8 mouse cellular contexts compared by ENCODE assay signal in genomic region chr2:165288315-165289031, GRCm38 (mm10). TPM values are rescaled to one million over a fixed set of nuclear protein-coding genes. Genes with fewer than 3 reads are reported as not detected.
DNase-seq lines count a peak whose midpoint lies in the region; ATAC-seq lines count a peak whose summit lies in the region.

No protein-coding gene starts in this region.

- peak overlapping the region; percentile 81 for H3K9ac ChIP-seq in embryonic facial prominence, embryonic 13.5 days
- H3K9ac ChIP-seq in midbrain, embryonic 16.5 days (ENCODE audit: low read depth, low read length), result peak overlapping the region; percentile 78

- WGBS in embryonic facial prominence, embryonic 13.5 days, result 68% methylated on average over 18 of the region's 18 CpGs
- WGBS in limb, embryonic 10.5 days, result 68% methylated on average over 18 of the region's 18 CpGs
- 51% methylated on average over 18 of the region's 18 CpGs for WGBS in midbrain, embryonic 16.5 days

- peaks cover 41% of the 10 kb centered on the region for H3K36me3 ChIP-seq in embryonic facial prominence, embryonic 13.5 days
- H3K36me3 ChIP-seq in limb, embryonic 10.5 days, result peaks cover 43% of the 10 kb centered on the region
- peaks cover 22% of the 10 kb centered on the region for H3K36me3 ChIP-seq in midbrain, embryonic 16.5 days (ENCODE audit: control insufficient read depth, insufficient read depth, low read length)

- no peaks in the 10 kb centered on the region for H3K27me3 ChIP-seq in embryonic facial prominence, embryonic 13.5 days
- H3K27me3 ChIP-seq in limb, embryonic 10.5 days (ENCODE audit: low read depth, poor library complexity, severe bottlenecking), result no peaks in the 10 kb centered on the region
- no peaks in the 10 kb centered on the region for H3K27me3 ChIP-seq in midbrain, embryonic 16.5 days (ENCODE audit: control insufficient read depth, insufficient read depth, low read depth, low read length)

- H3K4me3 ChIP-seq in embryonic facial prominence, embryonic 13.5 days, result peak overlapping the region; percentile 77
- H3K4me3 ChIP-seq in limb, embryonic 10.5 days, result peak overlapping the region; percentile 78
- peak overlapping the region; percentile 59 for H3K4me3 ChIP-seq in midbrain, embryonic 16.5 days (ENCODE audit: low read depth, low read length)

- peak overlapping the region; percentile 87 for H3K27ac ChIP-seq in embryonic facial prominence, embryonic 13.5 days
- H3K27ac ChIP-seq in limb, embryonic 10.5 days, result peak overlapping the region; percentile 86
- peak overlapping the region; percentile 80 for H3K27ac ChIP-seq in midbrain, embryonic 16.5 days (ENCODE audit: low read length)

- DNase-seq in adrenal gland, postnatal 36 days, result peak; percentile 92
- peak; percentile 81 for DNase-seq in heart, adult 8-10 months (ENCODE audit: low spot score)
- DNase-seq in kidney, adult 8-10 months, result peak; percentile 71 to 73
- no peak for DNase-seq in limb, embryonic 10.5 days (ENCODE audit: low spot score)
- DNase-seq in urinary bladder, adult 2 months (ENCODE audit: low spot score), result peak; percentile 34

- H3K9me3 ChIP-seq in embryonic facial prominence, embryonic 13.5 days, result no peaks in the 10 kb centered on the region
- H3K9me3 ChIP-seq in limb, embryonic 10.5 days (replicated peaks), result no peaks in the 10 kb centered on the region
- H3K9me3 ChIP-seq in midbrain, embryonic 16.5 days (replicated peaks; ENCODE audit: control insufficient read depth, low read length, poor library complexity, severe bottlenecking), result no peaks in the 10 kb centered on the region

- H3K4me2 ChIP-seq in embryonic facial prominence, embryonic 13.5 days, result peak overlapping the region; percentile 84
- H3K4me2 ChIP-seq in midbrain, embryonic 16.5 days (ENCODE audit: low read length), result peak overlapping the region; percentile 84

- H3K4me1 ChIP-seq in embryonic facial prominence, embryonic 13.5 days, result peaks cover 25% of the 10 kb centered on the region
- H3K4me1 ChIP-seq in limb, embryonic 10.5 days, result peaks cover 41% of the 10 kb centered on the region
- peaks cover 21% of the 10 kb centered on the region for H3K4me1 ChIP-seq in midbrain, embryonic 16.5 days (ENCODE audit: control insufficient read depth, insufficient read depth, low read length)

- ATAC-seq in embryonic facial prominence, embryonic 13.5 days (ENCODE audit: insufficient number of reproducible peaks, insufficient read depth, low FRiP score, low TSS enrichment, low read depth), result no peak
- ATAC-seq in midbrain, embryonic 16.5 days, result peak; percentile 86
- ATAC-seq in CD4-positive, CD25-positive, alpha-beta regulatory T cell, adult 4 months, result no peak

RNA-seq across cellular contexts. Expression of gene Slc35c2, which starts 0.8 kb away (rescaled TPM):
- total RNA-seq in adrenal gland, postnatal 36 days (2021), result 10 to 100 TPM; 44.4 to 59.5 TPM
- polyA plus RNA-seq in embryonic facial prominence, embryonic 13.5 days (2015; fragmentation: Nextera tagmentation; extraction: Ambion mirVana), result 49.0 and 50.2 TPM in 2 replicates
- 10 to 100 TPM; 17.9 to 22.1 (median 19.5) TPM for total RNA-seq in heart, adult 8-10 months (2022)
- polyA plus RNA-seq in limb, embryonic 10.5 days (2016; fragmentation: Nextera tagmentation; extraction: Ambion mirVana), result 61.3 and 65.5 TPM in 2 replicates
- polyA plus RNA-seq in midbrain, embryonic 16.5 days (2015; fragmentation: Nextera tagmentation; extraction: Ambion mirVana), result 68.0 and 71.9 TPM in 2 replicates
- 36.0 and 36.1 TPM in 2 replicates for polyA plus RNA-seq in urinary bladder, adult 2 months (2012; rRNA removed)
- 10 to 100 TPM; 39.2 to 59.8 TPM for polyA plus RNA-seq in CD4-positive, CD25-positive, alpha-beta regulatory T cell, adult 4 months (2017; shearing (Covaris generic))

RNA-seq across cellular contexts. Expression of gene Elmo2, which starts 37.8 kb away (rescaled TPM):
- 10 to 100 TPM; 25.8 to 27.9 TPM for total RNA-seq in adrenal gland, postnatal 36 days (2021)
- polyA plus RNA-seq in embryonic facial prominence, embryonic 13.5 days (2015; fragmentation: Nextera tagmentation; extraction: Ambion mirVana), result 90.2 and 98.6 TPM in 2 replicates
- total RNA-seq in heart, adult 8-10 months (2022), result 10 to 100 TPM; 13.7 to 16.4 (median 13.8) TPM
- 76.9 and 94.2 TPM in 2 replicates for polyA plus RNA-seq in limb, embryonic 10.5 days (2016; fragmentation: Nextera tagmentation; extraction: Ambion mirVana)
- 108 and 112 TPM in 2 replicates for polyA plus RNA-seq in midbrain, embryonic 16.5 days (2015; fragmentation: Nextera tagmentation; extraction: Ambion mirVana)
- 33.8 and 36.2 TPM in 2 replicates for polyA plus RNA-seq in urinary bladder, adult 2 months (2012; rRNA removed)
- 10 to 100 TPM; 37.2 to 65.4 TPM for polyA plus RNA-seq in CD4-positive, CD25-positive, alpha-beta regulatory T cell, adult 4 months (2017; shearing (Covaris generic))

RNA-seq across cellular contexts. Expression of gene Cdh22, which starts 53.8 kb away (rescaled TPM):
- total RNA-seq in adrenal gland, postnatal 36 days (2021), result 1 to 10 TPM in 1 of 2 experiments, under 1 TPM in 1; 0.79 to 1.9 TPM
- polyA plus RNA-seq in embryonic facial prominence, embryonic 13.5 days (2015; fragmentation: Nextera tagmentation; extraction: Ambion mirVana), result 1.0 and 1.1 TPM in 2 replicates
- 1 to 10 TPM in 2 of 4 experiments, under 1 TPM in 2; 0.75 to 2.2 (median 0.99) TPM for total RNA-seq in heart, adult 8-10 months (2022)
- 0.46 and 0.94 TPM in 2 replicates for polyA plus RNA-seq in limb, embryonic 10.5 days (2016; fragmentation: Nextera tagmentation; extraction: Ambion mirVana)
- 13.9 and 15.4 TPM in 2 replicates for polyA plus RNA-seq in midbrain, embryonic 16.5 days (2015; fragmentation: Nextera tagmentation; extraction: Ambion mirVana)
- polyA plus RNA-seq in urinary bladder, adult 2 months (2012; rRNA removed), result 0.98 and 1.1 TPM in 2 replicates
- not detected for polyA plus RNA-seq in CD4-positive, CD25-positive, alpha-beta regulatory T cell, adult 4 months (2017; shearing (Covaris generic))
